Mouse (Mus musculus): ENCODE results near the gene H2-T3. TPM values are rescaled to one million over a fixed set of nuclear protein-coding genes. Genes with fewer than 3 reads are reported as not detected.
A peak's percentile ranks its signal among the peaks of the same experiment; 100 is the strongest.

The H2-T3 gene
- polyA plus RNA-seq, 1 experiment from 2014 or later: not detected

- no peaks in the 10 kb centered on the region for H3K9me3 ChIP-seq (replicated peaks)
- no peaks in the 10 kb centered on the region for H3K36me3 ChIP-seq
- H3K9ac ChIP-seq: no peak overlapping the region
- H3K4me1 ChIP-seq (replicated peaks): peaks cover 11% of the 10 kb centered on the region
- H3K4me3 ChIP-seq: no peak overlapping the region
- H3K27ac ChIP-seq (ENCODE audit: poor library complexity, severe bottlenecking): no peak overlapping the region
- peaks cover 91% of the 10 kb centered on the region for H3K27me3 ChIP-seq (replicated peaks)
- ATAC-seq (ENCODE audit: insufficient number of reproducible peaks, low FRiP score): no peak
- no peak overlapping the region for H3K4me2 ChIP-seq
Observed at GRCm38 (mm10) chr17:36206846-36207245, 16.8 kb upstream of the H2-T3 start.

GRCm38 (mm10) chr17:36205862-36206261, 15.8 kb upstream of the H2-T3 start:
- ATAC-seq (ENCODE audit: insufficient number of reproducible peaks, low FRiP score): no peak
- H3K4me1 ChIP-seq (replicated peaks): peaks cover 11% of the 10 kb centered on the region
- peak overlapping the region; percentile 46; the same call in 1 of the 2 replicates for H3K9ac ChIP-seq
- no peak overlapping the region for H3K27ac ChIP-seq (ENCODE audit: poor library complexity, severe bottlenecking)
- H3K4me3 ChIP-seq: peak overlapping the region; percentile 52
- peaks cover 91% of the 10 kb centered on the region for H3K27me3 ChIP-seq (replicated peaks)
- H3K4me2 ChIP-seq: peak overlapping the region; percentile 80
- no peaks in the 10 kb centered on the region for H3K9me3 ChIP-seq (replicated peaks)
- H3K36me3 ChIP-seq: no peaks in the 10 kb centered on the region
- WGBS: under 1% methylated on average over 33 of the region's 41 CpGs

- H3K9ac ChIP-seq: peak overlapping the region; percentile 46; the same call in 1 of the 2 replicates
Observed at GRCm38 (mm10) chr17:36205456-36205855, 15.4 kb upstream of the H2-T3 start.

GRCm38 (mm10) chr17:36201851-36202250, 11.8 kb upstream of the H2-T3 start:
- no peaks in the 10 kb centered on the region for H3K36me3 ChIP-seq
- ATAC-seq (ENCODE audit: insufficient number of reproducible peaks, low FRiP score): no peak
- H3K4me1 ChIP-seq (replicated peaks): peaks cover 11% of the 10 kb centered on the region
- H3K9me3 ChIP-seq (replicated peaks): no peaks in the 10 kb centered on the region
- H3K27ac ChIP-seq (ENCODE audit: poor library complexity, severe bottlenecking): no peak overlapping the region
- 75% methylated on average over 2 of the region's 2 CpGs for WGBS
- H3K4me3 ChIP-seq: no peak overlapping the region
- no peak overlapping the region for H3K9ac ChIP-seq
- peaks cover 84% of the 10 kb centered on the region for H3K27me3 ChIP-seq (replicated peaks)
- no peak overlapping the region for H3K4me2 ChIP-seq

More at GRCm38 (mm10) chr17:36205456-36205855, 15.4 kb upstream of the H2-T3 start:
- Histone ChIP-seq H3K27me3 (replicated peaks) (peaks cover 87% of the 10 kb centered on the region), H3K36me3 (no peaks in the 10 kb centered on the region), H3K9me3 (replicated peaks) (no peaks in the 10 kb centered on the region), H3K27ac (ENCODE audit: poor library complexity, severe bottlenecking) (no peak overlapping the region), H3K4me2 (peak overlapping the region; percentile 80), H3K4me1 (replicated peaks) (peaks cover 11% of the 10 kb centered on the region), H3K4me3 (peak overlapping the region; percentile 52)
- ATAC-seq (ENCODE audit: insufficient number of reproducible peaks, low FRiP score): no peak
- WGBS: 4% methylated on average over 15 of the region's 15 CpGs

GRCm38 (mm10) chr17:36198317-36198716, 8.2 kb upstream of the H2-T3 start:
- H3K9me3 ChIP-seq (replicated peaks): no peaks in the 10 kb centered on the region
- no peak for ATAC-seq (ENCODE audit: insufficient number of reproducible peaks, low FRiP score)
- H3K27ac ChIP-seq (ENCODE audit: poor library complexity, severe bottlenecking): no peak overlapping the region
- H3K9ac ChIP-seq: no peak overlapping the region
- 21% methylated on average over 5 of the region's 5 CpGs for WGBS
- H3K4me2 ChIP-seq: no peak overlapping the region
- no peaks in the 10 kb centered on the region for H3K4me1 ChIP-seq (replicated peaks)
- H3K4me3 ChIP-seq: no peak overlapping the region
- H3K36me3 ChIP-seq: no peaks in the 10 kb centered on the region
- peaks cover 73% of the 10 kb centered on the region for H3K27me3 ChIP-seq (replicated peaks)

- no peak for ATAC-seq (ENCODE audit: insufficient number of reproducible peaks, low FRiP score)
- H3K27ac ChIP-seq (ENCODE audit: poor library complexity, severe bottlenecking): no peak overlapping the region
- no peaks in the 10 kb centered on the region for H3K36me3 ChIP-seq
- no peak overlapping the region for H3K4me2 ChIP-seq
- peaks cover 78% of the 10 kb centered on the region for H3K27me3 ChIP-seq (replicated peaks)
- no peak overlapping the region for H3K4me3 ChIP-seq
- H3K9ac ChIP-seq: no peak overlapping the region
- no peaks in the 10 kb centered on the region for H3K4me1 ChIP-seq (replicated peaks)
- no peaks in the 10 kb centered on the region for H3K9me3 ChIP-seq (replicated peaks)
- 64% methylated on average over 6 of the region's 6 CpGs for WGBS
Observed at GRCm38 (mm10) chr17:36194471-36194870, 4.4 kb upstream of the H2-T3 start.

- H3K36me3 ChIP-seq: no peaks in the 10 kb centered on the region
- peaks cover 77% of the 10 kb centered on the region for H3K27me3 ChIP-seq (replicated peaks)
- 25% methylated on average over 8 of the region's 8 CpGs for WGBS
- no peak overlapping the region for H3K27ac ChIP-seq (ENCODE audit: poor library complexity, severe bottlenecking)
- H3K4me3 ChIP-seq: no peak overlapping the region
- no peaks in the 10 kb centered on the region for H3K9me3 ChIP-seq (replicated peaks)
- no peaks in the 10 kb centered on the region for H3K4me1 ChIP-seq (replicated peaks)
- H3K4me2 ChIP-seq: no peak overlapping the region
- H3K9ac ChIP-seq: no peak overlapping the region
- ATAC-seq (ENCODE audit: insufficient number of reproducible peaks, low FRiP score): no peak
Observed at GRCm38 (mm10) chr17:36193546-36194141, 3.6 kb upstream of the H2-T3 start.

- peaks cover 73% of the 10 kb centered on the region for H3K27me3 ChIP-seq (replicated peaks)
Observed at GRCm38 (mm10) chr17:36192371-36192770, 2.3 kb upstream of the H2-T3 start.

GRCm38 (mm10) chr17:36189491-36190168, 457 bp downstream of the H2-T3 start:
- Histone ChIP-seq H3K9me3 (replicated peaks) (no peaks in the 10 kb centered on the region), H3K27me3 (replicated peaks) (peaks cover 88% of the 10 kb centered on the region), H3K4me1 (replicated peaks) (no peaks in the 10 kb centered on the region), H3K4me2 (no peak overlapping the region), H3K36me3 (no peaks in the 10 kb centered on the region), H3K9ac (no peak overlapping the region), H3K4me3 (no peak overlapping the region), H3K27ac (ENCODE audit: poor library complexity, severe bottlenecking) (no peak overlapping the region)
- ATAC-seq (ENCODE audit: insufficient number of reproducible peaks, low FRiP score): no peak
- WGBS: 28% methylated on average over 18 of the region's 18 CpGs

More at GRCm38 (mm10) chr17:36192371-36192770, 2.3 kb upstream of the H2-T3 start:
- no peak for ATAC-seq (ENCODE audit: insufficient number of reproducible peaks, low FRiP score)
- H3K4me1 ChIP-seq (replicated peaks): no peaks in the 10 kb centered on the region
- H3K4me2 ChIP-seq: no peak overlapping the region
- H3K27ac ChIP-seq (ENCODE audit: poor library complexity, severe bottlenecking): no peak overlapping the region
- H3K9ac ChIP-seq: no peak overlapping the region
- no peaks in the 10 kb centered on the region for H3K36me3 ChIP-seq
- no peaks in the 10 kb centered on the region for H3K9me3 ChIP-seq (replicated peaks)
- no peak overlapping the region for H3K4me3 ChIP-seq
- WGBS: 57% methylated on average over 2 of the region's 2 CpGs

GRCm38 (mm10) chr17:36187540-36187939, 2.5 kb downstream of the H2-T3 start:
- WGBS: 44% methylated on average over 3 of the region's 3 CpGs
- Histone ChIP-seq H3K4me3 (no peak overlapping the region), H3K9me3 (replicated peaks) (no peaks in the 10 kb centered on the region), H3K4me1 (replicated peaks) (no peaks in the 10 kb centered on the region), H3K4me2 (no peak overlapping the region), H3K9ac (no peak overlapping the region), H3K36me3 (no peaks in the 10 kb centered on the region), H3K27ac (ENCODE audit: poor library complexity, severe bottlenecking) (no peak overlapping the region), H3K27me3 (replicated peaks) (peaks cover 83% of the 10 kb centered on the region)
- no peak for ATAC-seq (ENCODE audit: insufficient number of reproducible peaks, low FRiP score)

GRCm38 (mm10) chr17:36182212-36182611, 7.9 kb downstream of the H2-T3 start:
- no peaks in the 10 kb centered on the region for H3K36me3 ChIP-seq
- H3K9me3 ChIP-seq (replicated peaks): no peaks in the 10 kb centered on the region
- H3K9ac ChIP-seq: no peak overlapping the region
- no peak overlapping the region for H3K4me3 ChIP-seq
- H3K4me2 ChIP-seq: no peak overlapping the region
- peaks cover 60% of the 10 kb centered on the region for H3K27me3 ChIP-seq (replicated peaks)
- 68% methylated on average over 12 of the region's 12 CpGs for WGBS
- H3K27ac ChIP-seq (ENCODE audit: poor library complexity, severe bottlenecking): no peak overlapping the region
- ATAC-seq (ENCODE audit: insufficient number of reproducible peaks, low FRiP score): no peak
- 0 out of 2 replicates have a peak, but pooled peaks cover 4% of the 10 kb centered on the region for H3K4me1 ChIP-seq (replicated peaks)
